Comparison of ENCODE assay signal across 16 mouse cellular contexts in genomic region chr16:15250186-15250585, GRCm38 (mm10).
"Had no signal": no experiment of that assay in that cellular context is flagged by ENCODE, and none has a peak within 500 bp of the region (broad histone marks: within the 10 kb centered on the region; RNA-seq: fewer than 3 reads in every experiment).

No protein-coding gene starts in this region.

- H3K27me3 ChIP-seq: neural tube, embryonic 13.5 days; neural tube, embryonic 15.5 days; stomach, embryonic 15.5 days had no signal

- H3K4me2 ChIP-seq: neural tube, embryonic 13.5 days; neural tube, embryonic 15.5 days; stomach, embryonic 15.5 days had no signal

- H3K4me3 ChIP-seq: neural tube, embryonic 13.5 days; neural tube, embryonic 15.5 days; stomach, embryonic 15.5 days had no signal

- H3K9ac ChIP-seq: neural tube, embryonic 13.5 days; neural tube, embryonic 15.5 days; stomach, embryonic 15.5 days had no signal

- DNase-seq: retina, postnatal 1 day; right cerebral cortex, adult 18-20 months; right cerebral cortex, postnatal 14 days; right cerebral cortex, postnatal 25 days; right cerebral cortex, postnatal 4 days; spleen, adult 18-20 months; thymus, adult 18-20 months; thymus, adult 2 months; thymus, postnatal 14 days; thymus, postnatal 25 days; thymus, postnatal 36 days; thymus, postnatal 4 days had no signal

- H3K27ac ChIP-seq: neural tube, embryonic 13.5 days; neural tube, embryonic 15.5 days; stomach, embryonic 15.5 days; stomach, postnatal 0 days had no signal

- H3K36me3 ChIP-seq: neural tube, embryonic 13.5 days; neural tube, embryonic 15.5 days; stomach, embryonic 15.5 days had no signal

- H3K9me3 ChIP-seq: neural tube, embryonic 13.5 days; neural tube, embryonic 15.5 days; stomach, embryonic 15.5 days had no signal

- H3K4me1 ChIP-seq: neural tube, embryonic 13.5 days; neural tube, embryonic 15.5 days had no signal
